Mouse (Mus musculus): Measurements from ENCODE around the gene Ankmy2.
"Not testable (repeated sequence)": the region's sequence is repeated elsewhere in the genome, so short reads cannot be mapped to it uniquely, and the experiment has no call there.

Gene Ankmy2

GRCm38 (mm10) chr12:36164126-36164791 lies 7.3 kb downstream of the Ankmy2 start:
- no peak for DNase-seq

GRCm38 (mm10) chr12:36165299-36165698 lies 8.4 kb downstream of the Ankmy2 start:
- DNase-seq, result no peak

DNA sequence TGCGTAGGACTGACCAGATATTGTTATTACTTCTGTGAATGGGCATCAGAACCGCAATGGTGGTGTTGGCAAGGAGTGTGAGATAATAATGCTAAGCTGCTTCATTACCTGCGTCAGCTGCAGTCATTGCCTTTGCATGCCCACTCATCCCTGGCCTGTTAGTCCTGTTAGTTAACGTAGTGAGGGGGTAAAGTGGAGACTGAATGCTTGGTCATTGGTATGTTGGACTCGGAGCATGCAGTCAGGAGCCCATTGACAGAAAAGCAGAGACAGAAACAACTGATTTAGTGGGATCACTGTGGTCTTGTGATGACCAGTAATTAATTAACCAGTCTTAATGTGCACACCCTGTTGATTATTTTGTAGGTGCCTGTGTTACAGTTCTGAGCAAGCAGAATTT lies 20.3 kb downstream of the Ankmy2 start:
- DNase-seq, result no peak

DNA sequence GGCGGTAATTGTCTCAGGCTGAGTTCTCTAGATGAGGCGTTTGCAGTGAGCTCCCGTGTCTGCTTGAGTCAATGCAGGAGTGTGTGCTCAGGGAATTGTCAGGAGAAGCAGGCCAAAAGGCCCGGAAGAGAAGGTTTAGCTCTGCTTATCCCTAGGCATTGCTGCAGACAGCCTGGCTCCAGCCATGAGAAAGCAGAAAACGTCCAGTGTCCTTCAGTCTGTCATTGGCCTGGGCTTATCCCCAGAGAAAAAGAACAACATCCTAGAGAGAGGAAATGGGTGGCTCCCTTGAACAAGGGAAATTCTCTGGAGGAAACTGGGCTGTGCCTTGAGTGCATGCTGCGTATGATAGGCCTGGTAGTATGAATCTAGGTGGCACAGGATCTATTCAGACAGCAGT lies 25.7 kb downstream of the Ankmy2 start:
- DNase-seq, result peak; percentile 58

GRCm38 (mm10) chr12:36187081-36187480 lies 30.2 kb downstream of the Ankmy2 start:
- DNase-seq, result peak; percentile 66

GRCm38 (mm10) chr12:36189610-36190009 lies 32.7 kb downstream of the Ankmy2 start:
- DNase-seq, result no peak

GRCm38 (mm10) chr12:36190343-36190742 lies 33.4 kb downstream of the Ankmy2 start:
- peak; percentile 28 for DNase-seq

DNA sequence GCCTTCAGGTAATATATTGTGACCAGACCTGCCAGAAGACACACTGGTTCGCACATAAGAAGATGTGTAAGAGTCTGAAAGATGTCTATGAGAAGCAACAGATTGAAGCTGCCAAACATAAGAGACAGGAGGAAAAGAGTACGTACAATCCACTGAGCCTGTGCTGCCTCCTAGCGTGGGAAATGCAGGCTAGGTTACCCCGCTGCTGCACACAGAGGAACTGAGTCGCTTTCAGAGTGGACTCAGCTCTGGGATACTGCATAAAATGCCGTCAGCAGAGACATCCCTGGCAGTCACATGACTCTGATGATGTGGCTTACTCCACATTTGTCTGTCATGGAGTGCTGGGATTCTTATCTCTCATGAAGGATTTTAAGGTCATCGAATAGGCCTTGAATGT lies 38.1 kb downstream of the Ankmy2 start:
- no peak for DNase-seq

DNA sequence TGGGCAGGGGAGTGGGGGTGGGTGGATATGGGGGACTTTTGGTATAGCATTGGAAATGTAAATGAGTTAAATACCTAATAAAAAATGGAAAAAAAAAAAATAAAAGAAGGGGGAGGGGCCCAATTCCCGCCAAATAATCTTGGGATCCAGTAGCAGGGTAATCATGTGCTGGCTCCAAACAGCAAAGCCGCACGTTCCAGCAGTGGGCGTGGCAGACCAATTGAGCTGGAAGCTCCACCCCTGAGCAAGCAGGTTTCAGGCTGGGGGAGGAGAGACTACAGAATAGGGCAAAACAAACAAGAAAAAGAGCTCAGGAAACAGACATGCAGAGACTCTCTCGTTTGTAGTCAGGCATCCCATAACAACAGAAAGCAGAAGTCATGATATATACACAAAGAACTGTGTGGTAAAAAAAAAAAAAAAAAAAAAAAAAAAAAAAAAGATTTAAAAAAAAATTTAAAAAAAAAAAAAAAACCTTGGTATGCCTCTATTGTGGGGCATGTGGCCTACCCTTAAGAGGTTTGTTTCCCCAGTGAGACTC lies 48.7 kb downstream of the Ankmy2 start:
- DNase-seq, result not testable (repeated sequence)

GRCm38 (mm10) chr12:36207072-36207799 lies 50.3 kb downstream of the Ankmy2 start:
- peak; percentile 71 for DNase-seq

DNA sequence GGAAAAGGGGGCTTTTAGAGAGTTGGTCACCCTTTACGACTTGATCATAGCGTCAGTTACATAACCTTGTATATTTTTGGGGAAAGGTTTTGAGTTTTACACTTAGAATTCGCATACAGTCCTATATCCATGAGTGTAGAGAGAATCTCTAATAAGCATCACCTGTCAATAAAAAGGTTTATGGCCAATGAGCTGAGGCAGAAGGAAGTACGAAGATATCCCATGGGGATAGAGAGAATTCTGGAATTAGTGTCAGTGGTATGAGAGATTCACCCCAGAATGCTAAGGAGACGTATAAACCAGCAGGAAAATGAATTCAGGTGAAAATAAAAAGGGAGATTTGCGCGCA lies 50.9 kb downstream of the Ankmy2 start:
- DNase-seq, result no peak

GRCm38 (mm10) chr12:36208456-36208855 lies 51.5 kb downstream of the Ankmy2 start:
- no peak for DNase-seq

GRCm38 (mm10) chr12:36210096-36210495 lies 53.2 kb downstream of the Ankmy2 start:
- DNase-seq, result no peak

- DNase-seq, result peak; percentile 37
These were observed 57.7 kb downstream of the Ankmy2 start for GRCm38 (mm10) chr12:36214389-36215148.

DNA sequence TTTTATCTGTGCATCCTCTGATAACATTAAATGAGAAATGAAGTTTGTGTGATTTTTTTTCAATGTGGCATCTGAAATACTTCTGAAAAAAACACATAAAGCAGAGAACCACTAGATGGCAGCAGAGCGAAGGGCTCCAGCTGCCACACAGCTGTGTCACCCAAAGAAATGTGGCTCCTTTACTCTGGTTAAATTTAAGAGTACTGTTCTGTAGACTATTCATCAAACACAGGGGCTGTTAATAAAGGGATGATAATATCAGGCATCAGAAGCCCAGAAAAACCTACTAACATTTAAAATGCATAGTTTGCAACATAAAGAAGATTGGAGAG lies 58.2 kb downstream of the Ankmy2 start:
- DNase-seq, result peak; percentile 71

DNA sequence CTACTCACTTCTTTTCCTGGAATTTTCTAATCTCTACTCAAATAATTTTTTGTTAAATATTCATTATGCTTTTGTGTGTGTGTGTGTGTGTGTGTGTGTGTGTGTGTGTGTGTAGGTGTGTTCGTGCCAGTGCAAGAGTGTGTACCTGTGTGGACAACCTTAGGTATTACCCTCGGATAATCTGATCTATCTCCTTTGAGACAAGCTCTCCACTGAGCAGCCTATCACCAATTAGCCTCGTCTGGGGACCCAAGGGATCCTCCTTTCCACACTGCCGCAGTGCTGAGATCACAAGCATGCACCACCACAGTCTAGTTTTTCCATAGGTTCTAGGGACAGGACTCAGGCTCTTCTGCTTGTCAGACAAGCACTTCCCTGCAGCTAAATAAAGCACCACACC lies 59.3 kb downstream of the Ankmy2 start:
- no peak for DNase-seq

GRCm38 (mm10) chr12:36216905-36217304 lies 60.0 kb downstream of the Ankmy2 start:
- DNase-seq, result peak; percentile 10

DNA sequence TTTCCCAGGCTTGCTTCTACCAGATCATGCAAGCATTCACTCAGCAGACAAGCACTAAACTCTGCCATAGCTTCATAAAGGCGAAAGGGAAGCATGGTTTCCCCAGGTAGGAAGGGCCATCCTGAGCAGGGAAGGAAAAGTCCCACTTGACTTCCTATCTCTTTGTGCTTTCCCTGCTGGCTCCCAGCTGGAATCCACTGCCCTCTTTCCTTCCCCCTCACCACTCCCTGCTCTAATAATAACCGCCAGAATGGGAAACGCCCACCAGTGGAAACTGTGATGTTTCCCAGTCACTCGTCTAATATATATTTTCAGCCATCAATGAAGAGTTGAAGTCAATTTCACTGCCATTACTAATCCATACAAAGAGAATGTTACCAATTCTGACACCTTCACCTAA lies 67.5 kb downstream of the Ankmy2 start:
- no peak for DNase-seq

DNA sequence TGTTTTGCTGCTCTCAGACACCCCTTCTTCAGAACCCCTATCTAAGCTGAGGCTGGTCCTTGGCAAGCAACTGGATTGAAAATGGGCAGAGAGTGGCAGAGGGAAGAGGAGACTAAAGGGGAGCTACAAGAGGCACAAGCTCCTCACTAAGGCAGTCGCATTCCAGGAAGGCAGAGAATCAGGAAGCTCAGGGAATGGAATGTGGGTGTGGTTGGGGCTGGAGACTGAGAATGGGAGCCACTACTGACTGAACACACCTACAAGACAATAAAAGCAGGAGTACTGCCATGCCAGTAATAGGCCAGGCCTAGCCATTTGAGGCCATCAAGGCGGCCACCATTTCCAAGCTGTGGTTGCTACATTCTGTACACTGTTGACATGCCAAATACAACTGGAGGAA lies 74.5 kb downstream of the Ankmy2 start:
- DNase-seq, result no peak

GRCm38 (mm10) chr12:36241171-36241570 lies 84.3 kb downstream of the Ankmy2 start:
- no peak for DNase-seq
